Mouse (Mus musculus) lung, postnatal 0 days (tissue): Measurements from ENCODE around the gene Grm1.

Source experiments
- CTCF ChIP-seq: IDR thresholded peaks from 2 replicates; pipeline ENCODE4 v1.5.1; 2016; ENCODE audit warnings: antibody characterized with exemption, mild to moderate bottlenecking
- EP300 ChIP-seq: IDR thresholded peaks from 2 replicates; pipeline ENCODE4 v1.6.1; 2016; ENCODE audit warnings: antibody characterized with exemption, mild to moderate bottlenecking, control low read depth

DNA sequence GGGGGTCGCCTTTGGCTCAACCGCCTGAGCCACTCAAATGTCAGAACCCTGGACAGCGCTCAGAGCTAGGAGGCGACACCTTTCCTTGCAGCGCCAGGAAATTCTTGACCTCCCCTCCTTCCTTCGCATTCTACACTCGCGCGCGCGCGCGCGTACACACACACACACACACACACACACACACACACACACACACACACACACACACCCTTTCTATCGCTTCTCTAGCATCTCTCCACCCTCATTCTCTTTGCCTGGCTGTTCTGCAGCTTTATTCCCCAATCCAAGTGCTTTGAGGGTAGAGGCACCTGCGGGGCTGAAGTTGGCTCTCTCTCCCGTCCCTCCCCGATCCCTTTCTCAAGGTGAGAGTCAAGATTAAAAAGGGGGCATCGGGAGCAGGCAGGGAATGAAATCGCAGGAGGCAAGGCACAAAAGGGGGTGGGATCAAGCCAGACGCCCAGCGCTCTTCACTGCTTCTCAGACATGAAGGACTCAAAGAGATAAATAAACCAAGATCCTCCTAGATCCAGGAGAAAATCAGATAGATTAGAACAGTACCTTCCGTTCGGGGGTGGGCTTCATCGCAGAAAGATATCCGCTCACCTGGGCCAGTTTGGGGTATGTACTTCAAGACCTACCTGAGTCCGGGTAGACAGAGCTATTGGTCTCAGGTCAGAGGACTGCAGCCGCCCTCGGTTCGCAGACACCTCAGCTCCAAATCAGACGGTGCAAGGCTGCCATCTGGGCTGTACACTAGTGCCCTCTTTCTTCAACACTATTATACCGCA, at the start of gene Grm1:
- TF ChIP-seq CTCF (no peak), EP300 (no peak)
